Mouse (Mus musculus) lung, postnatal 4 days (tissue): ENCODE measurements at regions not wholly inside any gene's neighbourhood (a gene's known extent, or its start where the extent isn't known, plus 50 kb on each side); places are given as distances from the start of the nearest gene placed in this dataset.
A peak's percentile ranks its signal among the peaks of the same experiment; 100 is the strongest.
"Not testable (repeated sequence)": the region's sequence is repeated elsewhere in the genome, so short reads cannot be mapped to it uniquely, and the experiment has no call there.

Experiments
- DNase-seq, 2 experiments: peaks; one replicate each; pipeline ENCODE4 v3.0.0; 2021

- DNase-seq: no peak
These were observed 550.2 kb downstream of the Rapgef2 start for GRCm38 (mm10) chr3:78736111-78736510.

DNA sequence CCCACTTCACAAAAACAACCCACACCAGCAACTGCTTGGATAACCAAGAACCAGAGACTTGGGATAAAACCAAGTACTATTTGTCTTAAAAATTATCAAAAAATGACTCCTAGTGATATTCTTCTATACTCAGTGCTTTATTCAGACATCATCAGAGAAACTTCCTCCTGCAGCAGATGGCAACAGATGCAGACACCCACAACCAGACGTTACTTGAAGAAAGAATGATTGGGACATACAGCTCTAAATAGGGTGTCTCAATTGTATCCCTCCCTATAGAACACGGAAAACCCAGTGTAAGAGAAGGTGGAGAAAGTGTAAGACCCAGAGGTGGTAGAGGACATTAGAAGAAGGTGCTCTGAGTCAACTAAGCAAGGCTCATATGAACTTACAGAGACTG lies 569.6 kb downstream of the Rapgef2 start:
- no peak for DNase-seq

GRCm38 (mm10) chr3:78707687-78708086 lies 578.6 kb downstream of the Rapgef2 start:
- DNase-seq: no peak

- no peak for DNase-seq
These were observed 587.4 kb downstream of the Rapgef2 start for GRCm38 (mm10) chr3:78698936-78699335.

DNA sequence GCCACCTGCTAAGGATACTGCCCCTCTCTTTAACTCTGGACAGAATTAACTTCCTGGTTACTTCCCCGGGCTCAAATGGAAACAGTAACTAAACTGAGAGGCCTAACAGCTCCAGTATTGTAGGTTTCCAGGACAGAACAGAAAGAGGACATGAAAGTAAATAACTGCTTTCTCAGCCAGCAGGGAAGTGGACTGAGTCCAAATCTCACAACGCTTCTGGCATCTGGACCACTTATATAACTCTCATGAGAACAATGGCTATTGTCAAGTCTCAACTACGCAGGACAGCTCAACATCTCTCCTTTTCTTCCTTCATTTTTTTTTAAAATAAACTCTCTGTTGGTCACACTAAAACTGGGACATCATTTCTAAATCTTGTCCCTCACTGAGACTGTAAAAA lies 594.8 kb downstream of the Rapgef2 start:
- DNase-seq: no peak

DNA sequence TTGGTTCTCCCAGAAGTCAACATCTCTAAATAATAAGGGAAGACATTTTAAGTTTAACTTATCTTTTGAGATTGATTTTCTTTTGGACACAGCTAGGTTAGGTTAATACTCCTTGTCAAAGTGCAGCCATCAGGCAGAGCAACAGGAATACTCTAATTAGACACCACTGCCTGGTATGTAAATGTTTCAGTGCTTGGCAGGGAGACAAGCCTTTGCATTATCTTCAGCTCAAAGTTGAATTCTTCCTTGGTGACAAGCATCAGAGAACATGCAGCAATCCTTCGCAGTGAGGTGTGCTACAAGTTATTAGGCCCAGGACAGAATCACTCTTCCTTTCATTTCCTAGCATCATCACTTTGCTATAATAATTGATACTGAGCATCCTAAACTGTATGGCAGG lies 608.7 kb downstream of the Rapgef2 start:
- DNase-seq: no peak

DNA sequence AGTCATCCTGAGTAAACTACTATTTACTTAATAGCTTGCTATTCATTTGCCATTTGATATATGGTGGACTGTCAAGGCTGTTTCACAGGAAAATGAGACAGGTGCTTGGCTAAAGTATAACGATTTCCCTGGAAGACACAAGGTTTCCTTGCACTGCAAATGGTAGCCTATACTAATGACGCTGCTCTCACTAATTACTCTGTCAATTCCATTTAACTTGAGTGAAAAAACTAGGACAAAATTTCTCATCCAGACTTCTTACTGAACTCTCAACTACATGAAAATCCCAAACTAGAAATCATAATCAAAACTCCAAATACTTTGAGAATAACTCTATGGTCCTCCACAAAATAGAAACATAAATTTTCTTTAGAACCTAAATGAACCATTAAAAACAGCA lies 609.5 kb downstream of the Rapgef2 start:
- DNase-seq: no peak

GRCm38 (mm10) chr3:78674529-78675187 lies 611.7 kb downstream of the Rapgef2 start:
- DNase-seq: no peak

- DNase-seq: no peak
These were observed 618.3 kb downstream of the Rapgef2 start for GRCm38 (mm10) chr3:78668050-78668449.

- no peak for DNase-seq
These were observed 618.8 kb downstream of the Rapgef2 start for GRCm38 (mm10) chr3:78667374-78668023.

GRCm38 (mm10) chr3:78648115-78648514 lies 638.2 kb downstream of the Rapgef2 start:
- no peak for DNase-seq

DNA sequence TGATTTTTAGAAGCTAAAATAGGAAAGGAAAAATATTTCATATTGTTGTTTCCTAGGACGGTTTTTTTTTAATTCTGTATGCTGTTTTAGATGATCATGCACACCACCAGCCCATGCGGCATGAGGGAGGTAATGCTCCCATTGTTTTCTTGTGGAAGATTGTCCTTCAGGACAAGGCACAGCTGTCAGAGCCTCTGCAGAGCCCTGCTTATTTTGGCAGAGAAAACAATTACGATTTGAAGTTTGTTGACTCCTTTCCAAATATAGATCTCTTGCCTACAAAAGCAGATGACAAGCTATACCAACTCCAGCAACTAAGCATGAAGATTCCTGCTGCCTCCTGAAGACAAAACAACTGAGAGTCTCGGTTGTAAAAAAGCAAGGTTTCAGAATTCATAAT lies 650.9 kb downstream of the Rapgef2 start:
- DNase-seq: no peak

DNA sequence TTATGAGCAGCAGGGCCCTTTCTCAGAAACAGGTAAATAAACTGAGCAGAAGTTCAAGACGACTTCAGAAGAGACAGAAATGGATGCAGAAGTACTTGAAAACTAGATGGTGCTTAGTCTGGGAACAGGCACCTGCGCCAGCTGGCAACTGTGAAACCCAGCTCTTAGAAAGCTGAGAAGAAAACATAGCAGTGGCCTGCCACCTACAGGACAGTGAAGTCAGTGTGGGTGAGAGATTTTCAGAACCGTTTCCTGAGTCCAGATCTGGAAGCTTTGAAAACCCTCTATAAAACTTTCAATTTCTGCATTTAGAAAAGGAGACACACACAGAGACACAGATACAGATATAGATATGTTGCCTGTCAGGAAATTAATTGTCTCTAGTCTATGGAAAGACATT lies 667.4 kb downstream of the Rapgef2 start:
- peak in 1 of 2 experiments; percentile 15 for DNase-seq

GRCm38 (mm10) chr3:78594718-78595236 lies 691.5 kb downstream of the Rapgef2 start:
- DNase-seq: no peak

- no peak for DNase-seq
These were observed 692.0 kb downstream of the Rapgef2 start for GRCm38 (mm10) chr3:78594305-78594704.

- no peak for DNase-seq
These were observed 699.7 kb downstream of the Rapgef2 start for GRCm38 (mm10) chr3:78586639-78587038.

GRCm38 (mm10) chr3:78581868-78582267 lies 704.4 kb downstream of the Rapgef2 start:
- DNase-seq: no peak

DNA sequence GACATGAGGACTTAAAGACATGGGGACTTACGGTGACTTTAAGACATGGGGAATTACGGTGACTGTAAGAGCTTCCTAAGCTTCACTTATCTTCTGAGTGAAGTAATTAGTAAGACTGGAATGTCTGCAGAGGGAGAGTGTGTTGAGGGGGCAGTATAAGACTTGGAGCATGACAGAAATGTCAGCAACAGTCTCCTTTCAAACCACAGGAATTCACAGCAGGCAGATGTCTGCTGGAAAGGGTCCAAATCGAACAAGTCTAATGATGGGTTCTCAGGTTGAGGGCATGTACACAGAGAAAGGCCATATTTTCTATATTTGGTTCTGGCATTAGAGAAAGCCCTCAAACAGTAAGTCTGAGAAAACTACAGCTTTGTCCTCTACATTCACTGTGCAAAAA lies 705.2 kb downstream of the Rapgef2 start:
- peak in 1 of 2 experiments; percentile 25 for DNase-seq

DNA sequence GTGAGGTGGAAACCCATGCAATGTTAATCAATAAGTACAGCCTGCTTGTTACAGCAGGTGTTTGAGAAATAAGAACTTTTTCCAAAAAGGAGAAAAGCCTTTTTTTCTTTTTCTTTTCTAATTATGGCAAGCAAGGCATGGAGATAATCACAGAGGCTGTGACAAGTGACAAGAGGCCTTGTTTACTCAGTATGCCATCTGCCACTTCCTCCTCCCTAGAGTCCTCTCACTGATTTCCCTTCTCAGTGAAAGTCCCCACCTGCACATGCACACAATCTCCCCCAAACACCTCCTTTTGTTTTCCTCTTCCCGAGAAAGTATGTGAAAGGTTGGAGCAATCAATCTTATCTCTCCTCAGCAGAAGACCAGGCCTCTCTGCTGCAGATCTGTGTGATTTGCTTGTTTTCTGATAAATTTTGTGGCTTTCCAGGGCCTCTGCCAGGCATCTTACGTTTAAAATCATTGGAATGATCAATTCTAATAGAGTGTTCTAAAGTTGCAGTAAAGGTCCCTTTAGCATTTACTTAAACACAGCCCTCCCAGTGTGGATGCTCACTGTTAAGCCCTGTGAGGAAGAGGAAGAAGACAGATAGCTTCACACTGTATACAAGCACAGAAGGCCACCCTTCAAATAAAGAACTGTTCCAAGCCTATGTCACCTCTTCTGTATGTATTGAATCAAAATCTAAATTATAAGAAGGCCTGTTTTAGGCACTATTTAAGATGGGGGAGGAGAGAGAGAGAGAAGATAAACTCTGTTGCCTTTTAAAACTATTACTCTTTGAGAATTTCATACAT lies 710.5 kb downstream of the Rapgef2 start:
- DNase-seq: no peak

- DNase-seq: no peak
These were observed 711.5 kb downstream of the Rapgef2 start for GRCm38 (mm10) chr3:78574807-78575206.

DNA sequence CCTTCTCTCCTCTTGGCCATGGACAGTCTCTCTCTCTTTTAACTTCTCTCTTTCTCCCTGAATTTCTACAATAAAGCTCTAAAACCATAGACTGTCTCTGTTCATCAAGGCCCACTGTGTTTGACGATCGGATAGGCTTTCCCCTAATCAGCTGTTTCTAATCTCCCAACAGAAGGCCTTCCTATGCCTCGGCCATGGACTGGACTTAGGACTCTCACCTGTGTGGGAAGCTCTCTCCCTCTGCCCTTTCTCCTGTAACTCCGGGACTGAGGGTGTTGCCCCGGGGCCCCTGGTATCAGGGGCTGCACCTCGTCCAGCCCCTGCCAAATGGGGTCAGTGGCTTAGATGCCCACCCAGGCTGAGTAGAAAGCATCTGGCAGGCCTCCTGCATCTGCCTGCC lies 713.0 kb downstream of the Rapgef2 start:
- DNase-seq: no peak

GRCm38 (mm10) chr3:78564926-78565325 lies 721.4 kb downstream of the Rapgef2 start:
- not testable (repeated sequence) for DNase-seq
